Mouse (Mus musculus): ENCODE results near the gene St3gal5. TPM values are rescaled to one million over a fixed set of nuclear protein-coding genes. Genes with fewer than 3 reads are reported as not detected.

Gene St3gal5
- polyA plus RNA-seq, 1 experiment from 2014 or later: 38.2 TPM

- H3K4me3 ChIP-seq (replicated peaks): no peak overlapping the region
- WGBS: 81% methylated on average over 5 of the region's 5 CpGs
- H3K9ac ChIP-seq: no peak overlapping the region
- H3K27ac ChIP-seq: no peak overlapping the region
- peaks cover 12% of the 10 kb centered on the region; the same call in 1 of the 2 replicates for H3K4me1 ChIP-seq
- H3K4me2 ChIP-seq: no peak overlapping the region
- H3K27me3 ChIP-seq (replicated peaks): no peaks in the 10 kb centered on the region
- no peaks in the 10 kb centered on the region for H3K9me3 ChIP-seq
- no peaks in the 10 kb centered on the region for H3K36me3 ChIP-seq
- ATAC-seq (ENCODE audit: insufficient read depth, low FRiP score, low read depth): no peak
Measured at GRCm38 (mm10) chr6:72176004-72176403, 78.6 kb downstream of the St3gal5 start.

- no peak overlapping the region for H3K4me3 ChIP-seq (replicated peaks)
- WGBS: 69% methylated on average over 3 of the region's 3 CpGs
- H3K4me1 ChIP-seq: peaks cover 12% of the 10 kb centered on the region; the same call in 1 of the 2 replicates
- H3K27me3 ChIP-seq (replicated peaks): no peaks in the 10 kb centered on the region
- no peak for ATAC-seq (ENCODE audit: insufficient read depth, low FRiP score, low read depth)
- H3K27ac ChIP-seq: no peak overlapping the region
- H3K36me3 ChIP-seq: no peaks in the 10 kb centered on the region
- no peaks in the 10 kb centered on the region for H3K9me3 ChIP-seq
- H3K4me2 ChIP-seq: no peak overlapping the region
- H3K9ac ChIP-seq: no peak overlapping the region
Measured at GRCm38 (mm10) chr6:72177417-72177816, 80.0 kb downstream of the St3gal5 start.

- Histone ChIP-seq H3K9me3 (no peaks in the 10 kb centered on the region), H3K36me3 (no peaks in the 10 kb centered on the region), H3K9ac (no peak overlapping the region), H3K4me1 (peaks cover 12% of the 10 kb centered on the region; the same call in 1 of the 2 replicates), H3K4me2 (no peak overlapping the region), H3K27me3 (replicated peaks) (no peaks in the 10 kb centered on the region), H3K4me3 (replicated peaks) (no peak overlapping the region), H3K27ac (no peak overlapping the region)
- no peak for ATAC-seq (ENCODE audit: insufficient read depth, low FRiP score, low read depth)
- 76% methylated on average over 3 of the region's 3 CpGs for WGBS
Measured at GRCm38 (mm10) chr6:72179006-72179405, 81.6 kb downstream of the St3gal5 start.

GRCm38 (mm10) chr6:72179562-72180502, 82.4 kb downstream of the St3gal5 start:
- Histone ChIP-seq H3K4me3 (replicated peaks) (no peak overlapping the region), H3K9ac (no peak overlapping the region), H3K4me2 (no peak overlapping the region), H3K9me3 (no peaks in the 10 kb centered on the region), H3K27me3 (replicated peaks) (no peaks in the 10 kb centered on the region), H3K4me1 (peaks cover 12% of the 10 kb centered on the region; the same call in 1 of the 2 replicates), H3K27ac (no peak overlapping the region), H3K36me3 (no peaks in the 10 kb centered on the region)
- ATAC-seq (ENCODE audit: insufficient read depth, low FRiP score, low read depth): peak; percentile 75
- 58% methylated on average over 12 of the region's 12 CpGs for WGBS

- 80% methylated on average over 5 of the region's 5 CpGs for WGBS
- H3K9ac ChIP-seq: no peak overlapping the region
- no peak overlapping the region for H3K4me2 ChIP-seq
- no peak for ATAC-seq (ENCODE audit: insufficient read depth, low FRiP score, low read depth)
- H3K27me3 ChIP-seq (replicated peaks): no peaks in the 10 kb centered on the region; the same call in 1 of the 2 replicates
- H3K36me3 ChIP-seq: no peaks in the 10 kb centered on the region
- H3K9me3 ChIP-seq: no peaks in the 10 kb centered on the region
- no peak overlapping the region for H3K27ac ChIP-seq
- H3K4me1 ChIP-seq: peaks cover 15% of the 10 kb centered on the region
- no peak overlapping the region for H3K4me3 ChIP-seq (replicated peaks)
Measured at GRCm38 (mm10) chr6:72184576-72184975, 87.2 kb downstream of the St3gal5 start.

GRCm38 (mm10) chr6:72185893-72186490, 88.6 kb downstream of the St3gal5 start:
- WGBS: 4% methylated on average over 6 of the region's 6 CpGs
- Histone ChIP-seq H3K9me3 (no peaks in the 10 kb centered on the region), H3K9ac (no peak overlapping the region), H3K36me3 (no peaks in the 10 kb centered on the region), H3K27me3 (replicated peaks) (peaks cover 5% of the 10 kb centered on the region), H3K4me2 (no peak overlapping the region), H3K4me1 (peaks cover 16% of the 10 kb centered on the region), H3K27ac (no peak overlapping the region), H3K4me3 (replicated peaks) (no peak overlapping the region)
- ATAC-seq (ENCODE audit: insufficient read depth, low FRiP score, low read depth): peak; percentile 37; the same call in 1 of the 2 replicates

GRCm38 (mm10) chr6:72186809-72187208, 89.4 kb downstream of the St3gal5 start:
- H3K4me2 ChIP-seq: no peak overlapping the region
- WGBS: 80% methylated on average over 6 of the region's 6 CpGs
- no peak overlapping the region for H3K4me3 ChIP-seq (replicated peaks)
- no peak for ATAC-seq (ENCODE audit: insufficient read depth, low FRiP score, low read depth)
- H3K27me3 ChIP-seq (replicated peaks): peaks cover 9% of the 10 kb centered on the region
- H3K27ac ChIP-seq: no peak overlapping the region
- H3K4me1 ChIP-seq: peaks cover 16% of the 10 kb centered on the region
- H3K9me3 ChIP-seq: no peaks in the 10 kb centered on the region
- H3K9ac ChIP-seq: no peak overlapping the region
- H3K36me3 ChIP-seq: no peaks in the 10 kb centered on the region

GRCm38 (mm10) chr6:72189061-72189863, 91.9 kb downstream of the St3gal5 start:
- Histone ChIP-seq H3K4me1 (peaks cover 16% of the 10 kb centered on the region), H3K36me3 (no peaks in the 10 kb centered on the region), H3K4me3 (replicated peaks) (0 out of 2 replicates have a peak overlapping the region, but pooled peaks have one; percentile 2), H3K9me3 (no peaks in the 10 kb centered on the region), H3K27me3 (replicated peaks) (peaks cover 12% of the 10 kb centered on the region), H3K9ac (no peak overlapping the region), H3K4me2 (peak overlapping the region; percentile 50), H3K27ac (peak overlapping the region; percentile 74)
- ATAC-seq (ENCODE audit: insufficient read depth, low FRiP score, low read depth): peak; percentile 57; the same call in 1 of the 2 replicates
- WGBS: 6% methylated on average over 28 of the region's 29 CpGs

GRCm38 (mm10) chr6:72190120-72190519, 92.7 kb downstream of the St3gal5 start:
- no peak overlapping the region for H3K4me3 ChIP-seq (replicated peaks)
- H3K4me2 ChIP-seq: no peak overlapping the region
- peaks cover 12% of the 10 kb centered on the region for H3K27me3 ChIP-seq (replicated peaks)
- no peak overlapping the region for H3K9ac ChIP-seq
- no peak overlapping the region for H3K27ac ChIP-seq
- no peaks in the 10 kb centered on the region for H3K36me3 ChIP-seq
- peaks cover 16% of the 10 kb centered on the region for H3K4me1 ChIP-seq
- 15% methylated on average over 6 of the region's 6 CpGs for WGBS
- no peaks in the 10 kb centered on the region for H3K9me3 ChIP-seq
- ATAC-seq (ENCODE audit: insufficient read depth, low FRiP score, low read depth): no peak

- 62% methylated on average over 5 of the region's 5 CpGs for WGBS
Measured at GRCm38 (mm10) chr6:72190577-72190976, 93.2 kb downstream of the St3gal5 start.

GRCm38 (mm10) chr6:72196660-72197059, 99.3 kb downstream of the St3gal5 start:
- Histone ChIP-seq H3K27ac (no peak overlapping the region), H3K9ac (no peak overlapping the region), H3K9me3 (no peaks in the 10 kb centered on the region), H3K4me1 (peaks cover 2% of the 10 kb centered on the region), H3K4me2 (no peak overlapping the region), H3K27me3 (replicated peaks) (0 out of 2 replicates have a peak, but pooled peaks cover 3% of the 10 kb centered on the region), H3K36me3 (no peaks in the 10 kb centered on the region), H3K4me3 (replicated peaks) (no peak overlapping the region)
- WGBS: 64% methylated on average over 3 of the region's 3 CpGs
- ATAC-seq (ENCODE audit: insufficient read depth, low FRiP score, low read depth): no peak

More at GRCm38 (mm10) chr6:72190577-72190976, 93.2 kb downstream of the St3gal5 start:
- ATAC-seq (ENCODE audit: insufficient read depth, low FRiP score, low read depth): no peak
- peaks cover 16% of the 10 kb centered on the region for H3K4me1 ChIP-seq
- no peak overlapping the region for H3K27ac ChIP-seq
- peaks cover 12% of the 10 kb centered on the region for H3K27me3 ChIP-seq (replicated peaks)
- H3K36me3 ChIP-seq: no peaks in the 10 kb centered on the region
- H3K9me3 ChIP-seq: no peaks in the 10 kb centered on the region
- H3K4me3 ChIP-seq (replicated peaks): no peak overlapping the region
- no peak overlapping the region for H3K9ac ChIP-seq
- no peak overlapping the region for H3K4me2 ChIP-seq

Measured in stomach, embryonic 15.5 days (tissue).